Mouse (Mus musculus): Measurements from ENCODE around the gene Zdhhc5. TPM values are rescaled to one million over a fixed set of nuclear protein-coding genes. Genes with fewer than 3 reads are reported as not detected.
A peak's percentile ranks its signal among the peaks of the same experiment; 100 is the strongest.

Zdhhc5 gene
- polyA plus RNA-seq (2015; fragmentation: Nextera tagmentation; extraction: Ambion mirVana) = 30.4 and 30.6 TPM in 2 replicates

GRCm38 (mm10) chr2:84714811-84715561 is at the start of gene Zdhhc5:
Gene Zdhhc5, minus strand, starts transcription at chr2:84715180.
- peak; percentile 97 for ATAC-seq (ENCODE audit: low FRiP score, low TSS enrichment)
- H3K9me3 ChIP-seq (ENCODE audit: low read length) = no peaks in the 10 kb centered on the region
- peak within 1 kb of the TSS; percentile 97 for H3K4me3 ChIP-seq (ENCODE audit: low read length)
- peak within 1 kb of the TSS; percentile 83 for H3K4me2 ChIP-seq (replicated peaks; ENCODE audit: low read depth, low read length)
- peak within 1 kb of the TSS; percentile 97 for H3K27ac ChIP-seq (ENCODE audit: low read length)
- peaks cover 10% of the 10 kb centered on the region for H3K4me1 ChIP-seq (ENCODE audit: insufficient read depth, low read length)
- H3K9ac ChIP-seq (replicated peaks; ENCODE audit: low read length) = peak within 1 kb of the TSS; percentile 96
- no peaks in the 10 kb centered on the region for H3K27me3 ChIP-seq (ENCODE audit: insufficient read depth, low read length)
- peaks cover 8% of the 10 kb centered on the region; the same call in 1 of the 2 replicates for H3K36me3 ChIP-seq (ENCODE audit: insufficient read depth, low read length)
- WGBS = under 1% methylated on average over 73 of the region's 107 CpGs

GRCm38 (mm10) chr2:84762818-84763217 is 47.8 kb upstream of the Zdhhc5 start:
- H3K4me3 ChIP-seq (ENCODE audit: low read length) = no peak overlapping the region
- H3K27me3 ChIP-seq (ENCODE audit: insufficient read depth, low read length) = no peaks in the 10 kb centered on the region
- WGBS = 42% methylated on average over 1 of the region's 1 CpGs
- H3K36me3 ChIP-seq (ENCODE audit: insufficient read depth, low read length) = no peaks in the 10 kb centered on the region
- no peak overlapping the region for H3K27ac ChIP-seq (ENCODE audit: low read length)
- no peak for ATAC-seq (ENCODE audit: low FRiP score, low TSS enrichment)
- no peak overlapping the region for H3K4me2 ChIP-seq (replicated peaks; ENCODE audit: low read depth, low read length)
- H3K9ac ChIP-seq (replicated peaks; ENCODE audit: low read length) = no peak overlapping the region
- H3K4me1 ChIP-seq (ENCODE audit: insufficient read depth, low read length) = no peaks in the 10 kb centered on the region
- no peaks in the 10 kb centered on the region for H3K9me3 ChIP-seq (ENCODE audit: low read length)

- H3K4me1 ChIP-seq (ENCODE audit: insufficient read depth, low read length) = no peaks in the 10 kb centered on the region
- H3K4me2 ChIP-seq (replicated peaks; ENCODE audit: low read depth, low read length) = no peak overlapping the region
- WGBS = 54% methylated on average over 4 of the region's 4 CpGs
- no peak overlapping the region for H3K4me3 ChIP-seq (ENCODE audit: low read length)
- H3K36me3 ChIP-seq (ENCODE audit: insufficient read depth, low read length) = no peaks in the 10 kb centered on the region
- no peaks in the 10 kb centered on the region for H3K27me3 ChIP-seq (ENCODE audit: insufficient read depth, low read length)
- H3K9me3 ChIP-seq (ENCODE audit: low read length) = no peaks in the 10 kb centered on the region
- H3K27ac ChIP-seq (ENCODE audit: low read length) = no peak overlapping the region
- no peak for ATAC-seq (ENCODE audit: low FRiP score, low TSS enrichment)
- H3K9ac ChIP-seq (replicated peaks; ENCODE audit: low read length) = no peak overlapping the region
These were observed 47.3 kb upstream of the Zdhhc5 start for GRCm38 (mm10) chr2:84762295-84762694.

- 73% methylated on average over 1 of the region's 1 CpGs for WGBS
- H3K27ac ChIP-seq (ENCODE audit: low read length) = no peak overlapping the region
- no peaks in the 10 kb centered on the region for H3K27me3 ChIP-seq (ENCODE audit: insufficient read depth, low read length)
- H3K9ac ChIP-seq (replicated peaks; ENCODE audit: low read length) = no peak overlapping the region
- no peaks in the 10 kb centered on the region for H3K36me3 ChIP-seq (ENCODE audit: insufficient read depth, low read length)
- no peaks in the 10 kb centered on the region for H3K9me3 ChIP-seq (ENCODE audit: low read length)
- no peak for ATAC-seq (ENCODE audit: low FRiP score, low TSS enrichment)
- H3K4me1 ChIP-seq (ENCODE audit: insufficient read depth, low read length) = no peaks in the 10 kb centered on the region
- no peak overlapping the region for H3K4me3 ChIP-seq (ENCODE audit: low read length)
- no peak overlapping the region for H3K4me2 ChIP-seq (replicated peaks; ENCODE audit: low read depth, low read length)
These were observed 46.9 kb upstream of the Zdhhc5 start for GRCm38 (mm10) chr2:84761840-84762239.

GRCm38 (mm10) chr2:84761309-84761708 is 46.3 kb upstream of the Zdhhc5 start:
- H3K9me3 ChIP-seq (ENCODE audit: low read length) = no peaks in the 10 kb centered on the region
- no peak overlapping the region for H3K9ac ChIP-seq (replicated peaks; ENCODE audit: low read length)
- no peaks in the 10 kb centered on the region for H3K27me3 ChIP-seq (ENCODE audit: insufficient read depth, low read length)
- H3K4me1 ChIP-seq (ENCODE audit: insufficient read depth, low read length) = no peaks in the 10 kb centered on the region
- H3K36me3 ChIP-seq (ENCODE audit: insufficient read depth, low read length) = no peaks in the 10 kb centered on the region
- no peak for ATAC-seq (ENCODE audit: low FRiP score, low TSS enrichment)
- H3K4me2 ChIP-seq (replicated peaks; ENCODE audit: low read depth, low read length) = no peak overlapping the region
- no peak overlapping the region for H3K4me3 ChIP-seq (ENCODE audit: low read length)
- 81% methylated on average over 3 of the region's 3 CpGs for WGBS
- no peak overlapping the region for H3K27ac ChIP-seq (ENCODE audit: low read length)

GRCm38 (mm10) chr2:84760777-84761176 is 45.8 kb upstream of the Zdhhc5 start:
- Histone ChIP-seq H3K36me3 (ENCODE audit: insufficient read depth, low read length) (no peaks in the 10 kb centered on the region), H3K4me2 (replicated peaks; ENCODE audit: low read depth, low read length) (no peak overlapping the region), H3K4me3 (ENCODE audit: low read length) (no peak overlapping the region), H3K27me3 (ENCODE audit: insufficient read depth, low read length) (no peaks in the 10 kb centered on the region), H3K9ac (replicated peaks; ENCODE audit: low read length) (no peak overlapping the region), H3K9me3 (ENCODE audit: low read length) (no peaks in the 10 kb centered on the region), H3K4me1 (ENCODE audit: insufficient read depth, low read length) (no peaks in the 10 kb centered on the region), H3K27ac (ENCODE audit: low read length) (no peak overlapping the region)
- no peak for ATAC-seq (ENCODE audit: low FRiP score, low TSS enrichment)
- 69% methylated on average over 8 of the region's 8 CpGs for WGBS

- 0% methylated on average over 2 of the region's 2 CpGs for WGBS
- Histone ChIP-seq H3K9me3 (ENCODE audit: low read length) (no peaks in the 10 kb centered on the region), H3K4me1 (ENCODE audit: insufficient read depth, low read length) (no peaks in the 10 kb centered on the region), H3K36me3 (ENCODE audit: insufficient read depth, low read length) (no peaks in the 10 kb centered on the region), H3K4me3 (ENCODE audit: low read length) (no peak overlapping the region), H3K9ac (replicated peaks; ENCODE audit: low read length) (no peak overlapping the region), H3K4me2 (replicated peaks; ENCODE audit: low read depth, low read length) (no peak overlapping the region), H3K27ac (ENCODE audit: low read length) (no peak overlapping the region), H3K27me3 (ENCODE audit: insufficient read depth, low read length) (no peaks in the 10 kb centered on the region)
- ATAC-seq (ENCODE audit: low FRiP score, low TSS enrichment) = peak; percentile 76
These were observed 43.7 kb upstream of the Zdhhc5 start for GRCm38 (mm10) chr2:84758542-84759127.

GRCm38 (mm10) chr2:84757026-84757682 is 42.2 kb upstream of the Zdhhc5 start:
- Histone ChIP-seq H3K9me3 (ENCODE audit: low read length) (no peaks in the 10 kb centered on the region), H3K4me3 (ENCODE audit: low read length) (no peak overlapping the region), H3K9ac (replicated peaks; ENCODE audit: low read length) (no peak overlapping the region), H3K4me1 (ENCODE audit: insufficient read depth, low read length) (no peaks in the 10 kb centered on the region), H3K4me2 (replicated peaks; ENCODE audit: low read depth, low read length) (no peak overlapping the region), H3K27me3 (ENCODE audit: insufficient read depth, low read length) (no peaks in the 10 kb centered on the region), H3K36me3 (ENCODE audit: insufficient read depth, low read length) (no peaks in the 10 kb centered on the region), H3K27ac (ENCODE audit: low read length) (no peak overlapping the region)
- WGBS = 59% methylated on average over 7 of the region's 7 CpGs
- ATAC-seq (ENCODE audit: low FRiP score, low TSS enrichment) = no peak

- Histone ChIP-seq H3K27ac (ENCODE audit: low read length) (no peak overlapping the region), H3K4me1 (ENCODE audit: insufficient read depth, low read length) (no peaks in the 10 kb centered on the region), H3K36me3 (ENCODE audit: insufficient read depth, low read length) (no peaks in the 10 kb centered on the region), H3K4me2 (replicated peaks; ENCODE audit: low read depth, low read length) (no peak overlapping the region), H3K27me3 (ENCODE audit: insufficient read depth, low read length) (no peaks in the 10 kb centered on the region), H3K9me3 (ENCODE audit: low read length) (no peaks in the 10 kb centered on the region), H3K9ac (replicated peaks; ENCODE audit: low read length) (no peak overlapping the region), H3K4me3 (ENCODE audit: low read length) (no peak overlapping the region)
- ATAC-seq (ENCODE audit: low FRiP score, low TSS enrichment) = no peak
- WGBS = 75% methylated on average over 5 of the region's 5 CpGs
These were observed 41.3 kb upstream of the Zdhhc5 start for GRCm38 (mm10) chr2:84756245-84756644.

GRCm38 (mm10) chr2:84750115-84750514 is 35.1 kb upstream of the Zdhhc5 start:
- H3K4me3 ChIP-seq (ENCODE audit: low read length) = no peak overlapping the region
- no peak for ATAC-seq (ENCODE audit: low FRiP score, low TSS enrichment)
- no peak overlapping the region for H3K9ac ChIP-seq (replicated peaks; ENCODE audit: low read length)
- H3K27ac ChIP-seq (ENCODE audit: low read length) = no peak overlapping the region
- H3K9me3 ChIP-seq (ENCODE audit: low read length) = no peaks in the 10 kb centered on the region
- 58% methylated on average over 6 of the region's 6 CpGs for WGBS
- no peak overlapping the region for H3K4me2 ChIP-seq (replicated peaks; ENCODE audit: low read depth, low read length)
- no peaks in the 10 kb centered on the region for H3K36me3 ChIP-seq (ENCODE audit: insufficient read depth, low read length)
- no peaks in the 10 kb centered on the region for H3K27me3 ChIP-seq (ENCODE audit: insufficient read depth, low read length)
- no peaks in the 10 kb centered on the region for H3K4me1 ChIP-seq (ENCODE audit: insufficient read depth, low read length)
